Mouse (Mus musculus): ENCODE measurements at regions not wholly inside any gene's neighbourhood (a gene's known extent, or its start where the extent isn't known, plus 50 kb on each side); places are given as distances from the start of the nearest gene placed in this dataset.

DNA sequence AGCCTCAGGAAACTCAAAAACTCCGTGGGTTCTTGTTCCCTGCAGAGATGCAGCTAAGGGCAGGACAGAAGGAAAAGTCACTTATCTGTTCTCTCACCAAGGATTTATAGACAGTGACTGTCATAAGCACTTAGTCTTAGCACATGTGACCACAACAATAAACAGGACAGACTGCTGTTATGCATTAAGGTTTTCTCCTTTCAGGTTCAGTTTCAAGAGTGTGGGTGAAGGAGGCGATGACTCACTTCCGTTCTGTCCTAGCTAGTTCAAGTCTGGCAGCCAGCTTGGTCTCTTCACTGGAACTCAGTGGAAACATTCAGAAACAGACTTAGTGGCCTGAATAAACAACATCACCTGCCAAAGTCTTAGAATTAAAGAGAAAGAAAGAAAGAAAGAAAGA, 141.1 kb upstream of the Rasa1 start:
- DNase-seq (ENCODE audit: extremely low read depth, low read depth, low spot score) = peak; percentile 14
- Histone ChIP-seq H3K9ac (ENCODE audit: low read depth, low read length) (no peak overlapping the region), H3K79me2 (ENCODE audit: control insufficient read depth, insufficient read depth, low read length) (no peaks in the 10 kb centered on the region), H3K4me1 (ENCODE audit: control insufficient read depth, insufficient read depth, low read length) (no peaks in the 10 kb centered on the region), H3K36me3 (ENCODE audit: control insufficient read depth, insufficient read depth, low read length) (no peaks in the 10 kb centered on the region), H3K4me3 (ENCODE audit: insufficient read depth, low read depth, low read length) (no peak overlapping the region), H3K27me3 (ENCODE audit: control insufficient read depth, insufficient read depth, low read length) (no peaks in the 10 kb centered on the region), H3K27ac (replicated peaks; ENCODE audit: insufficient read depth, low read depth, low read length) (no peak overlapping the region)
- TF ChIP-seq CTCF (IDR thresholded peaks at IDR 0.05; ENCODE audit: low read depth, low read length) (no peak), POLR2A (IDR thresholded peaks at IDR 0.05; ENCODE audit: extremely low read depth, insufficient read depth, low read length) (no peak)
- WGBS = 64% methylated on average over 3 of the region's 3 CpGs

DNA sequence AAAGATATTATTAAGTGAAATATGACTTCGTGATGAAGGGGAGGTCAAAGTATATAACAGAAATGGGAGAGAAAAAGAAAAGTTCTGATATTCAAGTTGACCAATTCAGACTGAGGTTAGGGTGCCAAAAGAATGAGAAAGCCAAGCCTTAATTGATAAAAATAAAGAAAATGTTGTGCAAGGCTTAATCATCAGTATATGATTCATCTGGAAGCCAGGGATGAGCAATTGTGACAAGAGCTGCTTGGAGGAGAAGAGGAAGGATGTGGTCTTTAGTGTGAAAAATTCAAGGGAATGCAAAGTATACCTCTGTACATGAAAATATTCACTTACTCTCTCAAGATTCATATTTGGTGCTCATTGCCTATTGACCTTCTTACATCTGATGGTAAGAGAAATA, 129.7 kb upstream of the Rasa1 start:
- DNase-seq (ENCODE audit: extremely low read depth, low read depth, low spot score) = no peak
- Histone ChIP-seq H3K27ac (replicated peaks; ENCODE audit: insufficient read depth, low read depth, low read length) (no peak overlapping the region), H3K4me3 (ENCODE audit: insufficient read depth, low read depth, low read length) (no peak overlapping the region), H3K36me3 (ENCODE audit: control insufficient read depth, insufficient read depth, low read length) (no peaks in the 10 kb centered on the region), H3K79me2 (ENCODE audit: control insufficient read depth, insufficient read depth, low read length) (no peaks in the 10 kb centered on the region), H3K4me1 (ENCODE audit: control insufficient read depth, insufficient read depth, low read length) (no peaks in the 10 kb centered on the region), H3K9ac (ENCODE audit: low read depth, low read length) (no peak overlapping the region), H3K27me3 (ENCODE audit: control insufficient read depth, insufficient read depth, low read length) (no peaks in the 10 kb centered on the region)
- no peak for TF ChIP-seq CTCF (IDR thresholded peaks at IDR 0.05; ENCODE audit: low read depth, low read length)
- no peak for TF ChIP-seq POLR2A (IDR thresholded peaks at IDR 0.05; ENCODE audit: extremely low read depth, insufficient read depth, low read length)
- WGBS = 81% methylated on average over 1 of the region's 1 CpGs

GRCm38 (mm10) chr13:85414951-85415350, 126.0 kb upstream of the Rasa1 start:
- H3K4me1 ChIP-seq (ENCODE audit: control insufficient read depth, insufficient read depth, low read length) = no peaks in the 10 kb centered on the region
- no peak overlapping the region for H3K9ac ChIP-seq (ENCODE audit: low read depth, low read length)
- H3K27ac ChIP-seq (replicated peaks; ENCODE audit: insufficient read depth, low read depth, low read length) = no peak overlapping the region
- no peak for DNase-seq (ENCODE audit: extremely low read depth, low read depth, low spot score)
- TF ChIP-seq CTCF (IDR thresholded peaks at IDR 0.05; ENCODE audit: low read depth, low read length) = no peak
- no peak for TF ChIP-seq POLR2A (IDR thresholded peaks at IDR 0.05; ENCODE audit: extremely low read depth, insufficient read depth, low read length)
- H3K27me3 ChIP-seq (ENCODE audit: control insufficient read depth, insufficient read depth, low read length) = no peaks in the 10 kb centered on the region
- no peaks in the 10 kb centered on the region for H3K79me2 ChIP-seq (ENCODE audit: control insufficient read depth, insufficient read depth, low read length)
- no peak overlapping the region for H3K4me3 ChIP-seq (ENCODE audit: insufficient read depth, low read depth, low read length)
- H3K36me3 ChIP-seq (ENCODE audit: control insufficient read depth, insufficient read depth, low read length) = no peaks in the 10 kb centered on the region
- WGBS = 82% methylated on average over 4 of the region's 4 CpGs

DNA sequence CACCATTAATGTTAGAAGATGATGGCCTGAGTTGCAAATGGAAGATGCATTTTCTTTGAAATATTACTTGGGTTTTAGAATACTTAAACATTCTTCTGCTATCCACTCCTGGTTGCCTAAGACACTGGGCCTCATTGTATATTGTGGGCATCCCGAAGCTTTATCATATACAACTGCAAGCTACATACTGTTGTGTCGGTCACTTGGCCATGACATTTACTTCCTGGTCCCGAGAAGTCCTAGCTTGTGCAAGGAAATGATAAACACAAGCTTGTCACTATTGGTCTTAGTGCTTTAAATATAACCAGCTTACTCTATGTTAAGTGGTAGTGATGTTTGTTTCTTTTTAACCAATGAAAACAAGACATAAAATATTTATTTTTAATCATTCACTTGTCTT, 122.4 kb upstream of the Rasa1 start:
- Histone ChIP-seq H3K27ac (replicated peaks; ENCODE audit: insufficient read depth, low read depth, low read length) (no peak overlapping the region), H3K79me2 (ENCODE audit: control insufficient read depth, insufficient read depth, low read length) (no peaks in the 10 kb centered on the region), H3K4me1 (ENCODE audit: control insufficient read depth, insufficient read depth, low read length) (no peaks in the 10 kb centered on the region), H3K9ac (ENCODE audit: low read depth, low read length) (no peak overlapping the region), H3K4me3 (ENCODE audit: insufficient read depth, low read depth, low read length) (no peak overlapping the region), H3K36me3 (ENCODE audit: control insufficient read depth, insufficient read depth, low read length) (no peaks in the 10 kb centered on the region), H3K27me3 (ENCODE audit: control insufficient read depth, insufficient read depth, low read length) (no peaks in the 10 kb centered on the region)
- TF ChIP-seq CTCF (IDR thresholded peaks at IDR 0.05; ENCODE audit: low read depth, low read length) (no peak), POLR2A (IDR thresholded peaks at IDR 0.05; ENCODE audit: extremely low read depth, insufficient read depth, low read length) (no peak)
- DNase-seq (ENCODE audit: extremely low read depth, low read depth, low spot score) = no peak
- WGBS = 69% methylated on average over 3 of the region's 3 CpGs

DNA sequence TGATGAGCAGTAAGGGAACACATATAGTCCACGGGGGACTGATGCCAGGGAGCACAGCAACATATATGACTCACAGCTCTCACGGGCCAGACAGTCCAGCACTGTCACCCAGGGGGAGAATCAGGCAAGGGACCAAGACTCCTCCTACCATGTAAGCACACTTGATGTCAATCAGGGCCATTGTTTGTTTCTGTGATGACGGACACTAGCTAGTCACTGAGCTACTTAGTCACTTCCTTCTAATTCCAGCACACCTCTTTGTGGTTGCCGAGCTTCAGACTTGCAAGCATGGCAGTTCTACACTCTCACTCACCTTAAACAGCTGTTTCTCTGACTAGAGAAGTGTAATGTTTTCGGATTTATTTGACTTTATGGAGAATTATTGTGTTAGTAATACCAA, 109.9 kb upstream of the Rasa1 start:
- H3K4me3 ChIP-seq (ENCODE audit: insufficient read depth, low read depth, low read length) = no peak overlapping the region
- TF ChIP-seq POLR2A (IDR thresholded peaks at IDR 0.05; ENCODE audit: extremely low read depth, insufficient read depth, low read length) (no peak), CTCF (IDR thresholded peaks at IDR 0.05; ENCODE audit: low read depth, low read length) (no peak)
- no peaks in the 10 kb centered on the region for H3K4me1 ChIP-seq (ENCODE audit: control insufficient read depth, insufficient read depth, low read length)
- no peak overlapping the region for H3K27ac ChIP-seq (replicated peaks; ENCODE audit: insufficient read depth, low read depth, low read length)
- no peaks in the 10 kb centered on the region for H3K36me3 ChIP-seq (ENCODE audit: control insufficient read depth, insufficient read depth, low read length)
- WGBS = 64% methylated on average over 5 of the region's 5 CpGs
- DNase-seq (ENCODE audit: extremely low read depth, low read depth, low spot score) = no peak
- H3K79me2 ChIP-seq (ENCODE audit: control insufficient read depth, insufficient read depth, low read length) = no peaks in the 10 kb centered on the region
- H3K9ac ChIP-seq (ENCODE audit: low read depth, low read length) = no peak overlapping the region
- no peaks in the 10 kb centered on the region for H3K27me3 ChIP-seq (ENCODE audit: control insufficient read depth, insufficient read depth, low read length)

DNA sequence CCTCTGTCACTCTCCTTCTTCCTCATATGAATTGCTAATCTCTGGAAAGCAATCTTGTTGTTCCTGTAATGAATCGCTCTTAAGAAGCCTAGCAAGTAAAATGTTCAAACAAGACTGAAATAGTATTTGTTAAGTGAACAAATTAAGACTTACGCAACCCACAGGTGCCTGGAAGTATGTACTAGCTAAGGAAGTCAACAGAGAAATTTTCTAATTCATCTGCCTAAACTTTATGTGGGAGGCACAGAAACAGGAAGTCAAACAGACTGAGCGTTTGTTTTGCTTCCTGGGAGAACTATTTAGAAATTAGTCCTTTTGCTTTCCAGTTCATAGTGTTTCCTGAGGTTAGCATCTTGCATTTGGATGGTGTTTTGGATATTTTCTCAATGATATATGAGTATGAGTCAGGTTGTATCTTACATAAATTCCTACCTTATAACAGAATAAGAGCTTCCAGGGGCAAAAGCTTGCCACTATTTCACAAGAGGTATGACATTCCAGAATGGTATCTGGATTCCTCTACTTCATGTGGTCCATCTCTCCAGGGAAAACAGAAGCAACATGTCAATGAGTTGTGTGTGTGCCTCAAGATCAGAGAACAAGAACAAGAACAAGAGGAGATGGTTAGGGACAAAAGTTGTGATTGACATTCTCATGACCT, 87.5 kb upstream of the Rasa1 start:
- no peak overlapping the region for H3K9ac ChIP-seq (ENCODE audit: low read depth, low read length)
- H3K27ac ChIP-seq (replicated peaks; ENCODE audit: insufficient read depth, low read depth, low read length) = no peak overlapping the region
- H3K27me3 ChIP-seq (ENCODE audit: control insufficient read depth, insufficient read depth, low read length) = no peaks in the 10 kb centered on the region
- H3K4me3 ChIP-seq (ENCODE audit: insufficient read depth, low read depth, low read length) = no peak overlapping the region
- WGBS = 50% methylated on average over 3 of the region's 3 CpGs
- TF ChIP-seq CTCF (IDR thresholded peaks at IDR 0.05; ENCODE audit: low read depth, low read length) (no peak), POLR2A (IDR thresholded peaks at IDR 0.05; ENCODE audit: extremely low read depth, insufficient read depth, low read length) (no peak)
- peak; percentile 4 for DNase-seq (ENCODE audit: extremely low read depth, low read depth, low spot score)
- H3K79me2 ChIP-seq (ENCODE audit: control insufficient read depth, insufficient read depth, low read length) = no peaks in the 10 kb centered on the region
- H3K4me1 ChIP-seq (ENCODE audit: control insufficient read depth, insufficient read depth, low read length) = no peaks in the 10 kb centered on the region
- no peaks in the 10 kb centered on the region for H3K36me3 ChIP-seq (ENCODE audit: control insufficient read depth, insufficient read depth, low read length)
